Mouse (Mus musculus): ENCODE measurements around the gene Zfp593.
A peak's percentile ranks its signal among the peaks of the same experiment; 100 is the strongest.

The Zfp593 gene

DNA sequence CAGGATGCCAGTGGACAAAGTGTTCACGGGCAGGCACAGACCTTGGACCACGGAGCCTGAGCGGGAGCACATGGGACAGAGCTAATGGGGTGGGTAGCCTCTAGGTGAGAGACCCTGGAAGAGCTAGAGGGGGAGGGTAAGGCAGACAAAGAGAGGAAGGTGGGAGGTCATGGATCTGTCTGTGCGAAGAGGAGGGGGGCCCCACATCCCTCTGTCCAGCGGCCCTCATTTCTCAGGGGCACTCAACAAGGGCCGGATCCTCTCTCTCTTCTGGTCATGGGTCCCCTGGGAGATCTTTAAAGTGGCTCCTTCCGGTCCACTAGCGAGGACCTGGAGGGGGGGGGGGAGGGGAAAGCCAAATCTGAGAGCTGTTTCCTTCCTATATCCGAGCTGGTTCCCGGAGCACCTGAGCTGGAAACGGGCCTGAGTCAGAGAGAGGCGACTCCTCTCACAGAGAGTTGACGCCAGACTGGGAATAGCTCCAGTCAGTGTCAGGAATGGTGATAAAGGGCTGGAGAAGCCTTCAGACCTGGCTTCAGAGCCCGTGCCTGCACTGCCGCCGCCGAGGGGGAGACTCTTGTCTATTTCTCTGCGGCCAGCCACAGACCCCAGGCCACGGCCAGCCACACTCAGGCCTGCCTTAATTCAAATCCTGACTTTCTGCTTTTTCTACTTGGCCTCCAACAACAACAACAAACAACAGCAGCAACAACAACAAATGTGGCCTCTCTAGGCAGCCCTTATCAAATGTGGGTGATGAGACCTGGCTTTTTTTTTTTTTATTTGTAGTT, 11.2 kb upstream of the Zfp593 start:
- DNase-seq (ENCODE audit: low read depth, low spot score): no peak

DNA sequence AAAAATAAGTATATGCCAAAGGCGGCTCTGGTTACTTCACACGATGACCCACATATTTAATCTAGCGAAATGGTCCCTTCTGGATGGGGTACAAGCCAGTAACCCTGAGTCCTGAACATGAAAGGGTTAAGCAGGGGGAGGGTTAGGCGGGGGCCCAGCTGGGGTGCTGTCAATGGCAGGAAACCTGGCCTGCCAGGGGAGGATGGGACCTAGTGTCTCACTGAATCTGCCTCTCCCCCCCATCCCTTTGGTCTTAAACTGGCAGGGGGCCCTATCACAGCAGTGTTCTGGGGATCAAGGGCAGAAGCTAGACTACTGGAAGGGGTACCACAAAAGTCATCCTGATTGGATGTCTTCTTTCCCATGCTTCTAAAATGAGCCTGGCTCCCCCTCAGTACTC, 10.5 kb upstream of the Zfp593 start:
- no peak for DNase-seq (ENCODE audit: low read depth, low spot score)

DNA sequence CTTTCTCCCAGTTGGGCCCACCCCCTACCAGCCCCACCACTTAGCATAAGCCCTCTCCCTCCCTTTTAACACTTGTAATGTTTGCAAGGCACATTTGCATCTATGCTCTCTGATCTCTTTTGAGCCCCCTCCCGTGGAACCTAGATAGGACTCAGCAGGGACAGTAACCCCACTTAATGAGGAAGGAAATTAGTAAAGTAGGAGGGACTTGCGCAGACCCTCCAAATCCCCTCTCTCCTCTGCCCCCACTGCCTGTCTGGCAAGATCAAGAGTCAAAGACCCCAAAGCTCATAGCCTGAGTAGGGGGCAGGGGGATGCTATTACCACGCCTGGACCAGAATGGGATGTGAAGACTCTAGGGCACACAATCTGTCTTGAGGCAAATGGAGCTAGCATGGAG, 9.4 kb upstream of the Zfp593 start:
- DNase-seq (ENCODE audit: low read depth, low spot score): no peak

DNA sequence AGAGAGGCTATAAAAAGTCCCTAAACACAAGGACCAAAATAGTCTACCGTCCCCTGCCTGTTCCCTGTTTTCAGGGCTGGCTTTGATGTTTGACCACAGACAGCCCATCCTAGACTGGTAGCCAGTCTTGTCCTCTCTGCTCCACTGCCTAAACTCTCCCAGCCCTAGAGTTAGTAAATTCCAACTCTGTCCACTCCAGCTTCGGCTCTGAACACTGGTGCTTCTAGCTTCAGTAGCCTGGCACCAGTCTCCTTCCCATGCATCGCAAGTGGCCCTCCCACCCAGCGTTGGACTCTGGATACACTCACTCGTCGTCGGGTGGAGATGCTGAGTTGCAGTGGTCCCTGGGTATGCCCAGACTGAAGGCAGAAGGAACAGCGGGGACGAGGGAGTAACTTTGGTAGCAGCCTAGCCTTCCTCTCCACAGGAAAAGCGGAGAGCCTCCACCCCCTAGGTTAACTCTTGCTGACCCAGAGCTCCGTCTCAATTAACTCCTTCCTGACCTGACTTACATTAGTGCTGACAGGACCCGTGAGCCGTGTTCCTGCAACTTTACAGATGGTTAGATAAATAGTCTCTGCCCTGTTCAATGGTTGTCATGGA, 8.4 kb upstream of the Zfp593 start, which contains the start of gene Grrp1:
Gene Grrp1, minus strand, starts transcription at position 385 of the 603 bp plus-strand sequence.
- no peak for DNase-seq (ENCODE audit: low read depth, low spot score)

DNA sequence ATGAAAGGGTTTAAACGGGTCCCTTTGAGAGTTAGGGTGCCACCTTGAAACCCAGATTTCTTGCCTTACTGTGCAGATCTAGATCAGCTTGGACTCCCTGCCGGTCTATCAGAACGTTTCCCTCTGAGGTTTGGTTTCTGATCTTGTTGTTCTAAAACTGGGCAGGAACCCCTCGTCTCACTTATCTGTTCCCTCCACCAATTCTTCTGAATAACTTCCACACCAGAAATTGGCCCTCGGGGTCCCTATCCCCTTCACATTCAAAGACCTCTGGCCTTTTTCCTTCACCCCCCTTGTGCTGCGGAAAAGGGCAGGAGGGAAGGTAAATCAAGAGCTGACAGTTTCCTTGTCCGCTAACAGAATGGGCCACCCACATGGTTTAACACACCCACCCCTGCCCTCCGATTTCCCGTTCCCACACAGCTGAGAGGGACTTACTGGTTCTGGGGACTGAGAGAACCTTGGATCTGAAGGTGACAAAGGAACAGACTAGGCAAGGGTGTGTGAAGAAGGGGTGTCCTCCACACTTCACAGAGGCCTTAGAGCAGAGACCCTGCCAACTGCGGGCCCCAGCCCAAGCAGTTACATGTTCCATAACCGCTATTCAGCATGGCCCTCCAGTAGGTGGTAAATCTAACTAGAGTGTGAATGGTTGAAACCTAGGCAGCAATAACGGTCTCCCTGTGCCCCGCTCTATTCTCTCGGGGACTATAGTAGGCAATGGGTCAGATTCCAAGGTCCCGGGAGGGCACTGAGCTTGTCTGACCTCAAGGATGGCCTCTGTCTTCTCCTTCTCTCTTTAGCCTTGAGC, 7.7 kb upstream of the Zfp593 start:
- no peak for DNase-seq (ENCODE audit: low read depth, low spot score)

DNA sequence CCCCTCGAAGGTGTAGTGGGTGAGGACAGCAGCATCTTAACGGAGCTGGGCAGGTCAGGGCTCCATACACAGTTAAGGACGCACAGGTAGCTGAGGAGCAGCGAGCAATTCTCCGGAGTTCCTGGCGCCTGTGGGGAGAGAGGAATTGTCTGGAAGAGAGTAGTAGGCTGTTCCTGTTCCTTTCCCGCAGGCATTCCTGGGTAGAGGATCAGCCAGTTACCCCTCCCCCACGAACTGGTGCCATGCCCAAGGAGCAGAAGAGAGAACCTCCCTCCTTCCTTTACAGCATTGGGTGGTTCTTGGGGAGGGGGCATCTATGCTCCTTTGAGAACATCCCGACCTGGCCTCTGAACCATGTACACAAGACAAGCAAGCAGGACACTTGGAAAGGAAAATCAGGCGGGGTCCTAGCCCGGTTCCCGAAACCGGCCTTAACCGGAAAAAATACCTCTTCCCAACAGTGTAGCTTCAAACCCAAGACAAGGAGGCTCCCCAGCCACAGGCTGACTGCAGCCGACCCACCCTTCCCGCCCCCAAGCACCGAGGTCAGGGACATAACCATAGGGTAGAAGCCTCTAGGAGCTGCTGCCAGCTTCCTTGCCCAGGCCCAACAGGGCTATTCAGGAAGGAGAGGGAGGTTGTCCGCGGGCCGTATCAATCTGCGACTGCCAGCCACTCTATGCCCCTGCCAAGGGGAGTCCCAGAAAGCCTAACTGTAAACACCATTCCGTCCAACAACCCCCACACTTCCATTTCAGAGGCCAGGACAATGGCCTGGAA, 6.9 kb upstream of the Zfp593 start:
- no peak for DNase-seq (ENCODE audit: low read depth, low spot score)

DNA sequence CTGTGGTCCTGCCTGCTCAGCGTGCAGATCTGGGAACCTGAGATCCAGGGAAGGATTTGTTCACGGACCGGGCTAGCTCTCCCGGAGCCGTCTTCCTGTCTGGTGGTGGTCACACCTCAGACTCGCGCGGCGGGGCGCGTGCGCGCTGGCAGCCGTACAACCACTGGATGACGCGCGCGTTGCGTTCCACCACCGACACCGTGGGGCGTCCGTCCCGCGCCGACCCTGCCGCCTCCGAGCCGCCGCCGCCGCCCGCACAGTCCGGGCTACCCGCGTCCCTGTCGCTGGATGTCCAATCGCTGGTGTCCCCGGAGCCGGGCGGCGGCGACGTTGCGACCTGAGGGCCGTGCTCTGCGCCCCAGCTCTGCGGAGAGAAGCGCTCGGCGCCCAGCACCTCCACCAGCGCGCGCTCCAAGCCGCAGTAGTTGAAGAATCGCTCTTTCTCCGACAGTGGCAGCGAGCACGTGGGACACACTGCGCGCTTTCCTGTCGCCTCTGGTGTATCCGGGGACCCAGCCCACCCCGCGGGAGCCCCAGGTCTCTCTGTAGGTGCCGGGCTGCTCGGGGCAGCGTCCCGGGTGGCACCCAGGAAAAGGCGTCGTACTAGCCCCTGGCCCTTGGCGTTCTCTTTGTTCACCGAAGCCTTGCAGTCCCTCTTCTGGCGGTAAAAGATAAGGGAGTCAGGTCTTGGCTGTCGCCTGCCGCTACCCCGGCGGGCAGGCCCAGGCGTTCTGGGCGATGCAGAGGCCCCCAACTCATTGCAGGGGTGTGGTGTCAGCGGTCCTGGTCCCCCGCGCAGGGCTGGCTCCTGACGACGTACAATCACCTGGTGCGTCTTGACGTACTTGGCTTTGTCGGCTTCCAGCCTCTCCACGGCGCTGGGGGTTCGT, 6.1 kb upstream of the Zfp593 start:
- peak; percentile 22 for DNase-seq (ENCODE audit: low read depth, low spot score)

DNA sequence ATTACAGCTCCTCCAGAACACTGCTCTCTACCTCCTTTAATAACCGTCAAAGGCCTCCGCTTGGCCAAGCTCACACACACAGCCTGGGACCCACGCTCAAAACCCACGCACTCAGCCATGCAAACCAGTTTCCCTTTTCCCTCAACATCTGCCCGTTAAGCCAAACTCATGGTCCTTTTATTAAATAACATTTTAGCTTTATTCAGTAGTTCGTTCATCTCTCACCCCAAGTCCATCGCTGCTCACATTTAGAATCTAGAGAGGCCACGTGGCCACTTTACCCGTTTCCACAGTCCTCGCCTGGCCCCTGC, 5.5 kb upstream of the Zfp593 start:
- no peak for DNase-seq (ENCODE audit: low read depth, low spot score)

DNA sequence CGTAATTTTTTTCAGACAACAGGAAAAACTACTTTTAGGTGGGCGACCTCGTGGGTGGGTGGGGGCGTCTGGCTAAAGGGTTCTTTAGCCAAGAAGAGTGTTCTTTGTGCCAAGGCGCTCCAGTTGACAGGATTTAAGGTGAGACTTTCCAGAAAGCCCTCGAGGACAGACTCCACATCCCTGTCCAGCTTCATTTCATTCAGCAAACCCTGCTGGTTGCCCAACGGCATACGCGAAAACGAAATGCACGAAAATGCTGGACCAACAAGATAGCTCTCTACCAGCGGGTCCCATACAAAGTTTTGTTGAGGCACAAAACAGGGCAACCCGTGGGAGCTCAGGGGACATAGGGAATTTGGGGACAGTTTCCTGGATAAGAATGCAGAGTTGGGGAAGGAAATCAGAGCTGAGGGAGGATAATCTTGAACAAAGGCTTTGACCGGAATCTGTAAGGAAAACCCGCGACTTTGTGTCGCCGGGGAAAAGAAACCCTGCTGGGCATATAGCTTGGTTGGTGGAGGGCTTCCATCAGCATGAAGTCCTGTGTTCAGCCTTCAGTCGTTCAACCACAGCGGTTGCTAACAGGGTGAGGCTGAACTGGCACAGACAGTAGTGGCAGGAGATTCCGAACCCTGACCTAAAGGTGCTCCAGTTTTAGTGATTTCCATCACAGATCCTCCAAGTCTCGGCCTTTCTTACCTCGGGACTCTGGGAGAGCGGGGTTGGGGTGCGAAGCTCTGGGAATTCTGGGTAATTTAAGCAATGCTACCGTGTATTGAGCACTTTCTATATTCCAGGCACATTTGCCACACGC, 4.9 kb upstream of the Zfp593 start:
- DNase-seq (ENCODE audit: low read depth, low spot score): no peak

DNA sequence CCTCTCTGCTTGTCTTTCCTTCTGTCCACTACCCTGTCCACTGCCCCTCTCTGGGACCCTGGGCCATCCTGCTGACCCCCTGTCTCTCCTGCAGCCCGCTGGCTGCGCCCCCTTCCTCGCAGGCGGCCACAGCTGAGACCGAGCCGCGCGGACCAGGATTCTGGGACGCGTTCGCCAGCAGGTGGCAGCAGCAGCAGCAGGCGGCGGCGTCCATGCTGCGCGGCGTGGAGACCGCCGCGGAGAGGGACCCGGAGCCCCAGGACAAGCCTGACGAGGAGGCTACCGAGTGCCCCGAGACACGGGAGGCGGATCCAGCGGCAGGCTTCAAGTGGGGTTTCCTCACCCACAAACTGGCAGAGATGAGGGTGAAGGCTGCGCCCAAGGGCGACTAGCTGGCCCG, 4.3 kb upstream of the Zfp593 start:
- no peak for DNase-seq (ENCODE audit: low read depth, low spot score)

DNA sequence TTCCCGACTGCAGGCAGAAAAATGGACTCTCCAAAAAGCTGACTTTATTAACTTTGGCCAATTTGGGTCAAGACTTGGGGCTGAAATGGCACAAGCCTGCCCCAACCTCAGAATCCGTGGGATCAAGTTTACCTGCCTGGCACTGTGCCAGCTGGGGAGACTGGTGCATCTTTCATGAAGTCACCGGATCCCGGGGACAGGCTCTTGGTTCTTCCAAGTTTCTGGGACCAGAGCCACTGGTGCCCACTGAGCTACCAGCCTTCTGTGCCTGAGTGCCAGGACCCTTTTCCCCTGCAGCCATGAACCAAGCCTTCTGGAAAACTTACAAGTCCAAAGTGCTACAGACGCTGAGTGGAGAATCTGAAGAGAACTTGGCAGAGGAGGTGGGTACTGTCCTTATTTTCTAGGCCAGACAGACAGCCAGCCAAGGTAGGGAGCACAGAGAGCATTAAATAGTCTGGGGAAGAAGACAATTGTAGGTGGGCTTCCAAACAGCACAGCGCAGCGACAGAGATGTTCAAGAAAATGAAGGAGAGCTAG, 1.4 kb upstream of the Zfp593 start, which contains the start of gene Gm30191:
Gene Gm30191, plus strand, starts transcription at position 217 of the 540 bp plus-strand sequence.
- DNase-seq (ENCODE audit: low read depth, low spot score): no peak

DNA sequence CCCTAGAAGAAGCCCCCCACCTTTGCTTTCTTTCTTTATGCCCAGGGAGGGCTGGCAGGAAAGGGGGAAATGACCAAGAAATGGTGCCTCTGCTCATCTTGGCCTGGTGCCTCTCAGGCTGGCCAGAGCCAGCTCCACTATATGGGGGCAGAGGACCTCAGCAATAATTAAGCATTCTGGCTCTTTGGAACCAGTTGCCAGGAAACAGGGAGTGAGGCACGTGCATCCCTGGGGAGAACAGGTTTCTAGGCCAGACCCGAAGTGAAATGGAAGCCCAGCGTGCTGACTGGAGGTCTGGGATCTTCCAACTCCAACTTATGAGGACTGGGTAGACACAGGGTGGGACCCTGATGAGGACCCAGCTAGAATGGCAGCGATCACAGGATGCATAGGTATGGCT, 864 bp upstream of the Zfp593 start:
- no peak for DNase-seq (ENCODE audit: low read depth, low spot score)

DNA sequence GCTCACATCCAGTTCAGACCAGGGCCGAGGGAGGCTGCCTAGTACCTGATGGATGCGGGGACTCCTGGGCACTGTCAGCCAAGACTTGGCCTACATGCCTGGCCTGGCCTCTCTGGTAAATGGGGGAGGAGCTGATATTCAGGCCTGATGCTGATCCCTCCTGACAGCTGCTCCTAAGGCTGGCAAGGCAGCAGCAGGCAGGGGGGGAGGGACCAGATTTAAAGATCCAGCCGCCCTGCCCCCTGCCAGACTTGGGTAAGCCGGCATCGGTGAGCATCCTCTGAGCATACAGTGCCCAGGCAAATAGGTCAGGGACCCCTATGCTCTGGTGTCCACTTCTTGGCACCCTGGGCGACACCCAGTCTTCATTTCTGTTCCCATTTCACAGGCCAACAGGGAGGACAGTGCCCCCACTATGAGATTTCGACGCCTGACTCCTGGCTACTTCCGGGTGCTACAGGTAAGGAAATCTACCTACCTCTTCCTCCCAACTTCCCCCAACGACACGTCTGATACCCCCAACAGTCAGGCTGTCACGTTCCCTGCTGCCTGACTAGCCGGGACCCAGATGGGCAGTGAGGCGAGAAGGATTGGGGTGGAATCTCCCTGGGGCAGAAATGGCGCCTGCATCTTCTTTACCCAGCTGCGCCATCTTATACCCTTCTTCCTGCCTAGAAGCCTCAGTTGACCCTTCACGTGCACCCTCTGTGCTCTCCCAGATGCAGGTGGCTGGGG, 1.7 kb downstream of the Zfp593 start, which contains the start of gene E130218I03Rik:
Gene E130218I03Rik, plus strand, starts transcription at position 147 of the 735 bp plus-strand sequence.
- DNase-seq (ENCODE audit: low read depth, low spot score): no peak

DNA sequence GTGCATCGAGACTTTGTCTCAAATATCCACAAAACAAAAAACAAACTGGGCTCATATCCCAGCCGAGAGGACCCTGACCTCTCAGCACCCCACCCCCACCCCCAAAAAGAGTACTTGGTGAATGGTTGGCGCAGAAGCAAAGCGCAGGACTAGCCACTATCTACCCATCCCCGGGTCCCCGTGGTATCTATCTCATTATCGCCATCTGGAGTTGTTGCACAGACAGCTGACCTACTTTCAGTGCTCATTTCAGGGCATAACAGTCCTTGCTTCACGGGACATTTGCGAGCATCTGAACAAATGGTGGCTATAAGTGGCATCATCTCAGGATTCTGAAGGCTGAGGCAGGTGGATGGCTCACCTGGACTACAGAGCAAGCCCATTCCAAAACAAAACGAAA, 6.7 kb downstream of the Zfp593 start:
- DNase-seq (ENCODE audit: low read depth, low spot score): no peak

DNA sequence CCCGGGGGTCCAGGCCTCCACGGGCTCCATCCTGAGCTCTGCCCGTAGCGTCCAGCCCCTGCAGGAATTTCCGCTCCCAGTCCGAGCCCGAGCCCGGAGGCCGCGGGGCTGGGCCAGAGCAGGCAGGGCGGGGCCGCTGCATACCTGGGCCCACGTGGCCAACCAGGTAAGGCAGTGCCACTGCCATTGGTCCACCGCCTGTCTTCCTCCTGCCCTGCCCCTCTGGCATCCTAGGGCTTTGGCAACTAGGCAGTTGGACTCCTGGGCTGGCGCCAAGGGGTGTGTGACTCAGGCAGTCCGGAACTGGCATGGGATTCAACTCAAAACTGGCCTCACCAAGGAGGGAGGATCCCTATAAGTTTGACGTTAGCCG, 7.1 kb downstream of the Zfp593 start, which contains the start of gene Cnksr1:
Gene Cnksr1, minus strand, starts transcription at position 121 of the 373 bp plus-strand sequence.
- DNase-seq (ENCODE audit: low read depth, low spot score): no peak

DNA sequence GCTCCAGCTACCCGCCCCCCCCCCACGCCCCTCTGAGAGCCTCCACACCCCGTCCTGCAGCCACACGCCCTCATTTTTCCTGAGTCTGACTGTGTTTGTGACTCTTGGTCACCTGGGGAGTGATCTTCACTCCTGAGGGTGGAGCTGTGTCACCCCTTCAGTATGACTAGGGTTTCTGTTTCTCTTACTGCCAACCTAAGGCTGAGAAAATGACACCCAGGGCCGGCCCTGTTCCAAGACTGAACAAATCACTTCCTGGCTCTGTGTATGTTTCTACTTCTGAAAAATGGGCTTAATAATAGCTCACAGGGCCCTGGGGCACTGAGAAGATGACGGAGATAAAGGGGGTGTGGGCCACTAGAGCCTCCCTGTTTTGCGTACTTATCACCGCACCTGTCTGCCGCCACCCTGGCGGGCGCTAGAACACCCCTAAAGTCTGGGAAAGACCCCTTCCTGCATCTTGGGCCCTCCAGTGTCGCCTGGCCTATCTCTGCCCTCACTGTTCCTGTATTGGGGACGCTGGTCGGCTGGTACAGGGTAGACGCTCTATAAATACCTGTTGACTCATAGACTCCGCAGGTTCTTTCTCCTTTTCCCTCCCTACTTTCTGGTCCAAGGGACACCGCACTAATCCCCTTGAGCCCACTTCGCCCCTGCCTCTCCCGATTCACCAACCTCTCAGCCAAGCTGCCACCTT, 7.7 kb downstream of the Zfp593 start:
- no peak for DNase-seq (ENCODE audit: low read depth, low spot score)

DNA sequence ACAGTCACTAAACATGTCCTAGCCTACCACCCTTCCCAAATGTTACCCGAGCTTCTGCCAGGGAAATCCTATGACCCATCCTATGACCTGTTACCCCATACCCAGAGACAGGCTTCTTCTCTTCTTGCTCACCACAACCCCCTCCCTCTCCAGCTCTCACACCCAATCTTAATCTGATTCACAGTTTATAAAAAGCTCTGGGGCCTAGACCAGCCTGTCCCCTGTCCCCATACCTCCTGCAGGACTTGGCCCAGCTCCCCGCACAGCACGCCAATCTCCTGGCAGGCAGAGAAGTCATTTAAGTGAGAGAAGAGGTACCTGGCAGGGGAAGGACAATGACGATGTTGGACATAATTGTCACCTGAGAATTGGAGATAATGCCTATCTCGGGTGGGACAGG, 10.5 kb downstream of the Zfp593 start:
- no peak for DNase-seq (ENCODE audit: low read depth, low spot score)

DNA sequence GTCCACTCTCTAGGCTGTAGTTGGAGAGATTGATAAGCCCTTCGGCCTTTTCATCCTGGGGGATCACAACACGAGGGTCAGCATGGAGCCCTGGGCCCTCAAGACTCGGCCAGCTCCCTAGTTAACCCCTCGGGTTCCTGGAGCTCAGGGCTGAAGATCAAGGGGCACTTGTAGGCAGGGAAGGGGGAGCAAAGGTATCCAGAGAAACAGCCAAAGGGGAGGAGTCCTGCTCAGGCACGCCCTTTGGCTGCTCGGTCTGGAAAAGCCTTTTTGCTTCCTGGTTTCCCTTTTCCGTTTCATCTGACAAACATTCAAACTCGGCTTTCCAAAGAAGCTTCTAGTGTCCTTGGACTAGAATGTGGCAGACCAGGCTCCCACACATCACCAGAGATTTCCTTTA, 15.0 kb downstream of the Zfp593 start:
- no peak for DNase-seq (ENCODE audit: low read depth, low spot score)

All from telencephalon, adult 2 months (tissue).